Mouse (Mus musculus) cerebellum, adult 9-10 months (tissue): ENCODE data around the gene Hipk2.
A peak's percentile ranks its signal among the peaks of the same experiment; 100 is the strongest.

ENCODE experiments used
- DNase-seq: peaks from one replicate; pipeline ENCODE4 v3.0.0; 2022

Hipk2 gene

DNA sequence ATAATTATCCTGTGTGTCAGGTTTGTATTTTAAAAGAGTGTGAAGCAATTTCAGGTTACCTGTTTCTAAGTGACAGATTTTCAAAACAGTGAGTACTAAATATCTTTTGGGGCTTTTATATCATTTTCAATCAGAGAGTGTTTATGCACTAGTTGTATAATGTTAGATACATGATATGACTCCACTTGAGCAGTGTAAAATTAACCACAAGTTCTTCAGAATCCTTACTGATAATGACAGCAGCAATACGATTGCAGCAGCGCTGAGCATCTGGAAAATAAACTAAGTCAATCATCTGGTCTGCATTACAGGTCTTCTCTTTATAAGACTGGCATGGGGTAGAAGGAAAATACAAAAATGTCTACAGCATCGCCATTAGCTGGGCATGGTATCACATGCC lies 49.1 kb downstream of the Hipk2 start:
- no peak for DNase-seq

DNA sequence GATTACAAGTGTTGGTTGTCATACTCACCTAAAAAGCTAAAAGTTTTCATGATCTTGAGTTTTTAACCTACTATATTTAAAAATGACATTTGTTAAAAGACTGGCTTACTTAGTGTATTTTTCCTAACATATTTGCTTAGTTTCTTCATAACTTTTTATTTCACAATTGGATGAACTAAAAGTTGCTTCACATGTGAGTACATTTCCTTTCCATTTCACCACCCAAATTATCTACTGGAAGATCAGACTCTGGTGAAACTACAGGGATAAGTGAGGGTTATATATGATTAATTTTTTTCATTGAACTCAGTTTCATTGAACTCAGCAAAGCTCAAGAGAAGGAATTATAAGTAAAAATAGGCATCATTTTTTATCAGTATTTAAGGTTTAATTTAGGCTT lies 50.1 kb downstream of the Hipk2 start:
- no peak for DNase-seq

DNA sequence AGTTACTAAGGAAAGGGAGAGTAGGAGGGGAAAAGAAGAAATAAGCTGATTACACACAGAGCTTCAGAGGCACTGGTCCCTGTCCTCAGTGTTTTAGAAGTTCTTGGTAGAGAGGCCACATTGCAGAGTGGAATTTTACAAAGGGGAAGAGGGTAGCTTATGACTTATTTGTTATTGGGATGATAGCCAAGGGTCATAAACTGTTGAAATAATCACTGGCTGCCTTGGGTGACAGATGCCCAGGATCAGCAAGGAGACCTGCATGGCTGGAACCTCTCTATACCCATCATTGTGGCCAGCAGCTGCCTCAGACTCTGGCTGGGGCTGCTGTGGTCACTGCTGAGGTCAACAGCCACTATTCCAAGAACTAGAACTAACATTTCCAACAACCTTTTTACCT lies 52.1 kb downstream of the Hipk2 start:
- no peak for DNase-seq

DNA sequence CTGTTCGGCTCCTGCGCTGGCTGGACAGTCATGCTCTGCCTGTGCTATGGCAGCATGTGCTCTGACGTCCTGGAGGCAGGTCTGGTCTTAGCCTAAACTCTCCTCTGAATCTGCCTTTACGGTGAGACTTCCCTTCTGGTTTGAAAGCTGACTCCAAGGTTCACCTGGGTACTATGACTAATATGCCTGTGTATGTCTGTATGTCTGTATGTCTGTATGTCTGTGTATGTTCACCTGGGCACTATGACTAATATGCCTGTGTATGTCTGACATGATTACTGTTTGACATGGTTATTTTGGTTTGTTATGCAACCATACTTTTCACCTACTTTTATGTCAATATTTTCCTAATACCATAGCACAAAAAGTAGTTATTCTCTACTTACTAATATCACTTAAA lies 52.8 kb downstream of the Hipk2 start:
- DNase-seq: no peak

DNA sequence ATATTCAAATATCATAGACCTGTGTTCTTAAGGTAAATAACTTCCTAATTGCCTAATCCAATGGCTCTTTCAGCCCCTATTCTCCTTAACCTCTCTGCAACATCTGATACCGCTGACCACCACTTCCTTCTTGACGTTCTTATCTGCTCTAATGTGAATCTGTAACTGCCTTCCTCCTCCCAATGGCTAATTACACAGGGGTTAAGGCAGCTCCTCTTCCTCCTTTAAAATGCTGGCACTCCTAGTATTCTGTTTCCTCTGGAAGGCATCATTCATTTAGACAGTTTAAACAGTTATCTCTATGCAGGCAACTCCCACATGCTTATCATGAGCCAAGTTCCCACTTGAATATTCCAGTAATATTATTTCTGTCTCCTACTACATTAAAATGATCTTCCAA lies 54.3 kb downstream of the Hipk2 start:
- no peak for DNase-seq

DNA sequence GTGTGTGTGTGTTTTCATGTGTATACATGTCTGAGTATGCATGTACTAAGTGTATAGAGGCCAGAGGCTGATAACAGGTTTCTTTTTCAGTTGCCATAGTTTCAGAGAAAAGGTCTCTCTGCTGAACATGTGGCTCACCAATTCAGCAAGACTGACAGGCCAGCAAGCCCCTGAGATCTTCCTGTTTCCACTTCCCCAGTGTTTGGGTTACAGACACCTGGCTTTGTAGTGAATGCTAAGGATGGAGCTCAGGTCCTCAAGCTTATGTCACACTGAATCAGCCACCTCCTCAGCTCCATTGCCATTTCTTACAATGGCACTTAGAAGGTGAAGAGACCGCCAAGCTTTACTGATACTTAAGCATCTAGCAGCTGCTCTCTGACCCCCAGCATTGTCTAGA lies 55.1 kb downstream of the Hipk2 start:
- no peak for DNase-seq

DNA sequence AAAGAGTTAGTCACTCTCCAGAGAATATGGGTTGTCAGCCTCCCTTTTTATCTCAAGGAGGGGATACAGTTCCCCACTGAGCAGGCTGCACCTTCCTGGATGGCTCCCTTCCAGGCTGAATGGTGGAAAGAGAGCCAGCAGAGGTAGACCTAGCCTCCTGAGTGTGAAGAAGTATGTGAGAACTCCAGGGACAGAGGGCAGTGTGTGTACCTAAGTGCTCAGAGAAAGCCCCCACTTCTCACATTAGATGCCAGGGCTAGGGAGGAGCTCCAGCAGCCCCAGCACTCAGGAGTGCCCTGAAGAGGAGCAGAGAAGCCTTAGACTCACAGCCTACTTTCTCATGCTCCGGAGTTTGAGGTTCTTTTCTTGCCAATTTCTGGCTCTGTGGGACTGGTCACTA lies 59.7 kb downstream of the Hipk2 start:
- no peak for DNase-seq

DNA sequence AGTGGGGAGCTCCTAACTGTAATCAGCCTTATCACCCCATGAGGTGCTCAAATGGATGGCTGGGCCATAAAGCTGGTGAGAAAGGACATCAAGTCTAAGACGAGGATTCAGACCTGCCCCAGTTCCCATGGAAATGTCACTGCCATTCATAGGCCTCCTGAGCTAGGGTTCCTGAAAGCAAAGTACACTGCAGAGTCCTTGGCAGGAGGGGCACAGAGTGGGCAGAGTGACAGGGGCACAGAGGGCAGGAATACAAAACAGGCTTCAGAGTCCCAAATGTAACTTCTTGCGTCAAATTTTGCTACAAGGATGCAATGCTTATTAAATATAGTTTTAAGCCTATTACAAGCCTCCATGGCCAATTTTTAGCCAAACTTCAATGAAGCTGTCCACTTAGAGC lies 60.4 kb downstream of the Hipk2 start:
- peak; percentile 12 for DNase-seq

DNA sequence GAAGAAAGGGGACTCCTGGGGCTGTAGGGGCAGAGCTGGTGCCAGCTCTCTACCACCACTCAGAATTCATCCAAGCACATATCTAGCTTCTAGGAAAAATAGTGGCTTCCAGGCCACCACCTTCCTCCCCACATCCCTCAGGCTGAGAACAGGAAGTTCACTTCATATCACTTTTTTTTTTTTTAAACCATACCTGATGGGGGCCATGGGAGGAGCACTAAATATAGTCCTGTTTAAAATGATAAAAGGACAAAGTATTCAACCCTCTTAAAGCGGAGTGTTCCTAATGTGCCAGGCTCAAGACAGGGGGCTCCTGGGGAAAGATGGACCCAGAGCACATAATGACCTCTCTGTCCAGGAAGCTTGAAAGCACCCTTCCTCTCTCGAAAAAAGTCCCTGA lies 61.3 kb downstream of the Hipk2 start:
- DNase-seq: no peak

DNA sequence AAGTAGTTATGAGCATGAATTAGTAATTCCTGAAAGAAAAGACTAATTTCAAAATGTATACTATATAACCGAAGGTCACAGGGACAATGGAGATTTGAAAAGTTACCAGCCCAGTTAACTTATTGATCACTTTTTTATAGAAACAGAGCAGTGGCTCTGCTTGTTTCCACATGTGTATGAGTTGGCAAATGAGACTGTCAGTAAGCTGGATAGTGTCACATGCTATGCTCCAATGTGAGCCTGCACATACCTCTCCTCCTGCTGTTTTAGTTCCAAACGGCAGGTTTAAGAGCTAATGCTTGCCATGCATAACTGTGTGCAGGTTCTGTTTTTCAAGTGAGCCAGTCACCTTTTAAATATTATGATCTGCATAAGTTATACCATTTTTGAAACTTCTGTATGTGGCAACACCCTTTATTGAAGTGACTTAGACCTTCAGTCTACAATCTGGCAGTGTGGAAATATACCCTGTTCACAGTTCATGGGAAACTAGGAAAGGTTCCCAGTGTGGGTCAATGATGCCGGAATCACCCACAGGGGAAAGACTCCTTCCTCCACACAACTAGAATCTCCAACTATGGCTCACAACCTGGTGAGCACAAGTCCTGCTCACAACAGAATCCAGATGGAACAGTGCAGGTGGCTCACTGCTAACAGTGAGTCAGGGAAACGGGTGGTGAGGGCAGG lies 64.4 kb downstream of the Hipk2 start:
- DNase-seq: no peak

DNA sequence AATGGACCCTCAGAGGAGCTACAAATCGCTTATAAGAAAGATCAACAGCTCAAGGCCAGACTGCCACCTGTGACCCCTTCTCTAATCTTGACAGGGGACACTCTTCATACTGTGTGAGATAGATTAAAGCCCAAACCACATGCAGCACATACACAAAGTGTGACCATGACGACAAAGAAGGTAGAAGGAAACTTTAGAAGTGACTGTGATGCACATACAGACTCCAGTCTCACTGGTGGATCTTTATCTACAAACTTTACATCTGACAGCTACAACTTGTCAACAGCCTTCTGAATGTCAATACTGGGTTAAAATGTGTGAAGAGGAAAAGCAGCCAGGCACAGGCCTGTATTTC lies 65.9 kb downstream of the Hipk2 start:
- no peak for DNase-seq

DNA sequence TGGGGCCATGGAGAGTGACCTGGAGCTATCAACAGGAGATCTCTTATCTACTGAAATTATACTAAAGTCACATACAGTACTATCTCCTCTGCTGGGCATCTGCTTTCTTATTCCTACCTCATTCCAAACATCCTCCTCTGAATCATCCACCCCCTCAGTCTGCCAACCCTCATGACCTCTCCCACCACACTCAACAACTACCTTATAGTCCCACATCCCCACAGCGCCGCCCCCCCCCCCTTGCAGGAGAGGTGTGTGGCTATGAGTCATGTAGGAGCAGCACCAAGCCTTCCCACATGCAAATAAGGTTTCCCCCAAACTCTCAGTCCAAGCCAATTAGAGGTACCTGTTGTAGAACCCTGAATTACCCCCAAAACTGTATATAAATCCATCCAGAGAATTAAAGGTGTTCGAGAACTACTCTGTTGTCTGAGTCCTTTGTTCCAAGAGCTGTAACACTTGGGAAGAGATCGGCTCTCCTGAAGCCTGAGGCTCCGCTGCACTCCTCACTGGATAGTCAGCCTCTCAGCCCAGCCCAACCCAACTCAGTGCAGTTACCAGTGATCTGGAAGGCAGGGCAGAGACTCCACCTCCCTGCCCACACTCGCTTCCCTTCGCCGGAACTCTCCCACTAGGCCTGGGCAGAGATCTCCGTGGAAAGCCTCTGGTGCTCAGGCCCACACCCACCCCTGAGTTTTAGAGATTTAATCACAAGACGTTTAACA lies 66.4 kb downstream of the Hipk2 start:
- no peak for DNase-seq

DNA sequence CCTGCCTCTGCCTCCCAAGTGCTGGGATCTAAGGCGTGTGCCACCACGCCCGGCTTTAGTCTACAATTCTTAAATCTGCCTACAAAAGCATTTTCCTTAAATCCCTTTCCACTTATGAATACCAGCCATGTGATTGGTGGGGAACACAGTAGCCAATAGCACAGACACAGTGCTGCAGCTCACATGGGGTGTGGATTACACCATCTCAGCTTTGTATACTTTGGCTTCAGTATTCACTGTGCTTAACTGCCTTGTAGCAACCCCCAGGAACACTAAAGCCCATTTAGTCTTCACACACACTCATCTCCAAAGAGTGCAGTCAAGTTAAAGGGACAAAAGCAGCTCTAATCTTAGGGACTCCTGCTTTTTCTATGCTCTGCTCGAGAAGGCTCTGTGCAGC lies 67.6 kb downstream of the Hipk2 start:
- DNase-seq: no peak

DNA sequence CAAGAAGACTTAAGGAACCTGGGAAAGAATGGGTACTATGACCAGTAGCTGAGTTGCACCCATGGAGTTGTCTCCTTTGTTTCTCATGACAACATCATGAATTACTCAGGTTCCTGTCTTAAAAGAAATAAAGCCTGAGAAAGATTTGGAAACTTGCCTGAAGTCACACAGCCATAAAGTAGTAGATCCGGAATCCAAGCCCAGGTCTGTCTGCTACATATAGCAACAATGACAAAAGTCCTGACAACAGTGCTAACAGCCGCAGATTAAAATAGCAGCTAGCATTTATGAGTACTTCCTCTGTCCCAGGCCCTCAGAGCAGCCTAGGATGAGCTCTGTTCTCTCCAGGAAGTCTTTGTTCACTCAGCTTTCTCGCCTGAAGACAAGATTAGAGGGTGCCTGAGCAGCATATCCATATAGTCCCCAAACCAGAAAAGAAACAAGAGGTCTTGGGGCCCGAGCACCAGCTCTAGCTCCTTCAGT lies 69.0 kb downstream of the Hipk2 start:
- DNase-seq: no peak

DNA sequence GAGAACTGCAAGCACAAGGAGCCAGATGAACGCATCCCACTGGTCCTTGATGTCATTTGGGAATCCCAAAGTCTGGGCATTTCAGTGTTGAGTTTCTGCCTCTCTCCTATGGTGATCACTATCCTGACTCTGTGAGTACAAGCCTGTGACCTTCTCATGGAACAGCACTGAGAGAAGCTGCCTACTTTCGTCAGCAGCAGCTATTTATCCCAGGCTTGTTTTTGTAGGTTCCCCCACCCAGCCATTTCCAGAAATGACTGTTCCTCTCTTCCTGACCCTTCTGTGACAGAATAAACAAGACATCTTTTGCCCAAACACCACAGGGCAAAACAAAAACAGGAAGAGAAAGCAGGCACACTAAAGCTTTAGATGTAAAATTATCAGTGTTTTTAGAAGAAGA lies 70.4 kb downstream of the Hipk2 start:
- DNase-seq: no peak

DNA sequence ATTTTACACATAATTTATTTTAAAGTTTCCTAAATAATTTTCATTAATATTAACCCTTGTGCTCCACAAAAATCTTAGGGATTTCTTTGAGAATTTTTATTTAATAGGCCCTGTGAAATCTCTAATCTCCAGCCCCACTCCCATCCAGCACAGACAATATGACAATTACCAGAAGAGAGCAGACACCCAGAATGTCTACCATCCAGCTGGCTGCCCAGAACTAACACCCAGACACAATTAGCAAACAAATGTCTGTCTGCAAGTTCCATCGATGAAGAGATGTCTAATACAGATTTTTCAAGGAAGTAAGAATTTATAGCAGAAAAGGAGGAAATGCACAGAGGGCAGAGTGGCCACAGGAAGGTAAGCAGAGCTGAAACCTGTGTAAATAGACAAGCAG lies 74.7 kb downstream of the Hipk2 start:
- no peak for DNase-seq

DNA sequence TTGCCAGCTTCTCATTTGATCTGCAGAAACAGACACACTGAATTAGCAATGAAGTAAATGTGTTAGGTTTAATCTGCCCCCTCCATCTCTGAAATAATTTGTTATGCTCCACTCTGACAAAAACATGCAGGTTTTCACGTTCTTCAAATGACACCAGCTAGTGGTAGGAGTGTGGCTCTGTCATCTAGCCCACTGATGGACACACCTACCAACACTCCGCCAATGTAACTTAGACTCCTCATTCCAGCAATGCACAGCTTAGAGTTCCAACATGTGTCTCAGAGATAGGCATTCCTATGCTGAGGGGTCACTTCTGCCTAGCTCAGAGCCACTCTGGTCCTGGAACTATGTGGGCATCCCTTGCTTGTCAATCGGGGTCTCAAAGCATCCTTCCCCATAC lies 78.4 kb downstream of the Hipk2 start:
- DNase-seq: no peak

DNA sequence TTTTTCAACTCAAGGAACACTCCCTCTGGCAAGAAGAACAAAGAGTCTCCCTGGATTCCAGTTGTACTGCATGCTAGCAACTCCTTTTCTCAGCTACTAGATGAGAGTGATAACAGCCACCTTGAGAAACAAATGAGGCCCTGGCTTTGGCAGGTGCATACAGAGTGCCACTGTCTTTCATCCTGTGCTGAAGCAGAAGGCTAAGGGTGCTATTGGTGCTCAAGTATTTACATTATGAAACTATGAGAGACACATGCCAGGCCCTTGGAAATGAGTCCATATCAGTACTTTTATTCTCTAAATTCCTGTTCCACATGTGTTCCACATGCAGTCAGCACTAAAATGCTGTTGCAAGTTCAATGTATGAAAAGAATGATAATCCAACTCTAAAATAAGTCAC lies 79.0 kb downstream of the Hipk2 start:
- DNase-seq: no peak

DNA sequence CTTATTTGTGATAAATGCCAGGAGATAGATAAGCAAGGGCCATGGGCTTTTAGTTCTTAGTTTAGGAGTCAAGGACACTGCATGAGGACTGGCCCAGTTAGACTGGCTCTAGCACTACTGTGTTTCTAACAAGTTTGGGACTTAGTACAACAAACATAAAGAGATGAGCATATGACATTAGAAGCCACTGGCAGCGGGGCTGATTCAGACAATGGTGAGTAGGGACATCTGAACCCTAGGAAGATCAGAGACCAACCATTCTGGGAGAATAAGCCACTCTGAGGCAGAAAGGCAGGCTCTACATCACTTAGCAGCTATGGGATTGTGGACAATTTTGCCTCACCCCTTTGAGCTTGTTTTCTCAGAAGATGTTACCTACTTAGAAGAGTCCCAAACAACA lies 79.6 kb downstream of the Hipk2 start:
- DNase-seq: no peak

DNA sequence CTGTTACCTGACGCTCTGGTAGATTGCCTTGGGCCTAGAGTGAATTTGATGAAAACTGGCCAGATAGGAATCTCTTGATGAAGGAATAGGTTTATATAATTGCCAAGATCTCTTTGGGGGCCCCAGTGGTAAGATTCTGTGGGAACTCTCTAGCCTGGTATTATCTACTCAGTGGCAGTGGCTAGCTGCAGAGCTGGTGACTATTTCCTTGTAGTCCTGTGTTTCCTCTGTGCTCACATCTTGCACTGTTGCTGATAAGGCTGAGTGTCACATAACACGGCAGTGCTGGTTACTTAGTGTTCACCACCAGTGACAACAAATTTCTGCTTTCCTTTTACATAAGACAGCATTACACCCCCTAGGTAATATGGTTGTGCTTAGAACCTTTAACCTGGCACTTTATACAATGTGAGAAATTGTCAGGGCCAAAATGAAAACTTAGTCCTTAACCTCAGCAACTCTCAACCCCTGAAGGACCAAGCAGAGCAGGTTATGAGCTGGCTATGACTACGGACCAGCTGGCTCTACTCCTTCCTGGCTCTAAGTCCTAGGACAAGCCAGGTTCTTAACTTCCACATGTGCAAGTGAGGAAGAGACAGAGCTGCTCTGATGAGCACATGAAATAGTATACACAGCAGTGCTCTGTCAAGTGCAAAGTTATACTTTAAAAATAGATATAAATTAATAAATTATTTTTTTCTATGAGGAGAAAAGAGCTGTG lies 80.7 kb downstream of the Hipk2 start:
- no peak for DNase-seq

DNA sequence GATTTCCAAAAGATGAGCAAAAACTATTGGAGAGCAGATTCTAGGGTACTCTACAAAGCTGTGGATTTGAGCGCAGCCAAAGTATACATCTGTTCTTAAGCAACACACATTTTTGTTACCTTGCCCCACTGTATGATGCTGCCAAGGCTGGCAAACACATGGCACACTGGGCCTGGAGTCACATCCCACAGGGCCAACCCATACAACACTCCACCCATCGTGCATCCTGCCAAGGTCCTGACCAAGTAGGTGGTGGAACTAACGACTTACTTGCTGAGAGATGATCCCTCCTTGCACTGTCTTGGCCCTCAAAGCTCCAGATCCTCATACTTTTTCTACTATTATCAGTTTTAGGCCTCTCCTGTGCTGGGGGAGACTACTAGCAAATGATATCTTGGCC lies 83.0 kb downstream of the Hipk2 start:
- DNase-seq: no peak

DNA sequence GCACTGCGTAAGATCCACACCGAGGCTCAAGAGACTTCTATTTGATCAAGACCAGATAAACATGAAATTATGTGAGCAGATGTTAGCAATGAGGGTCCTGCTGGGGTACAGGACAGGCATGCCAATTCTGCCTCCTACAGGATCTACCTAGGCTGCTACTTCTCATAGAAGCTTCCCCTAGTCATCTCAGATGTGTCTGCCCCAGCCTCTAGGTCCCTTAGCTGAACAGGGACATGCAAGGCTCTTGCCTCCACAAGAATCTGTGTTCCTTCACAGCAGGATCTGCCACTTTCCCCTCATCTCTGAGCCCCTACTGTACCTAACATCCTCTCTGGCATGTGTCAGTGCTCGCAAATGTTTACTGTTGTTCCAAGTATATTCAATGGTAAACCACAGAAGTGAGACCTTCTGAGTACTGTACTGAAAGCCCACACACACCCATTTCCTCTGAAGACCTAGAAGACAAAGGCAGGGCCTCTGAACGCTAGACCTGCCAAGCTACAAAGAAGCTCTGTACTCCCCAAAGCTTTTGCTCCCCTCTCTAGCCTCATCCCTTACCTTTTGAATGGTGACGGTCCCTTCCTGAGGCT lies 86.6 kb downstream of the Hipk2 start:
- DNase-seq: no peak

DNA sequence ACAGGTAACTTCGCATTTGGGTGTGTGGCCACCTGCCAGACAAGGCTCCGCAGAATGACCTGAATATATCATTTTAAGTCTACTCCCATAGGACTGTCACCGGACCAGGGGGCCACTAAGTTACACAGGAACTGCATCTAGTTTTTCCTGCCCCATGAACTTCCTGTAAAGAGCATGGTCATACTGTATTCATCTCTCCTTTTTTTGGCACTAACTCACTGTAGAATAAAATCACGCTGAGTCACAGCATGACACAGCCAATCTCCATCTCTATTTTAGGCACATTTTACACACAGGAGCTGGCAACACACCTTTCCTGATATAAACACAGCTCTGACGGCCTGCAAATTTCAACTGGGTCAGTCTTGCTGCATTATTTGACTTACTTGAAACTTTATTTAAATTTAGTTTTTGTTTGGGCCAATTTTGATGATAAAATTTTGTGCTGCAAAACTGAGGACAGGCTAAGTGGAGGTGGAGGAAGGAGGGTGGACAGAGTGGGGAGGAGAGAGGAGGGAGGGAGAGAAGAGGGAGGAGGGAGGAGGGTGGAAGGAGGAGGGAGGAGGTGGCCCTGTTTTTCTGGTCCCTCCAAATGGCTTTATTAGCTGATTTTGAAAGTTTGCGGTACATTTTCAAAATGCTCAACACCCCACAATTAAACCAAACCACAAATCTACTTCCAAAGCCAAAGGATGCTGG lies 88.0 kb downstream of the Hipk2 start:
- DNase-seq: peak; percentile 51
